Mouse (Mus musculus): ENCODE measurements around the gene Ric1.

DNA sequence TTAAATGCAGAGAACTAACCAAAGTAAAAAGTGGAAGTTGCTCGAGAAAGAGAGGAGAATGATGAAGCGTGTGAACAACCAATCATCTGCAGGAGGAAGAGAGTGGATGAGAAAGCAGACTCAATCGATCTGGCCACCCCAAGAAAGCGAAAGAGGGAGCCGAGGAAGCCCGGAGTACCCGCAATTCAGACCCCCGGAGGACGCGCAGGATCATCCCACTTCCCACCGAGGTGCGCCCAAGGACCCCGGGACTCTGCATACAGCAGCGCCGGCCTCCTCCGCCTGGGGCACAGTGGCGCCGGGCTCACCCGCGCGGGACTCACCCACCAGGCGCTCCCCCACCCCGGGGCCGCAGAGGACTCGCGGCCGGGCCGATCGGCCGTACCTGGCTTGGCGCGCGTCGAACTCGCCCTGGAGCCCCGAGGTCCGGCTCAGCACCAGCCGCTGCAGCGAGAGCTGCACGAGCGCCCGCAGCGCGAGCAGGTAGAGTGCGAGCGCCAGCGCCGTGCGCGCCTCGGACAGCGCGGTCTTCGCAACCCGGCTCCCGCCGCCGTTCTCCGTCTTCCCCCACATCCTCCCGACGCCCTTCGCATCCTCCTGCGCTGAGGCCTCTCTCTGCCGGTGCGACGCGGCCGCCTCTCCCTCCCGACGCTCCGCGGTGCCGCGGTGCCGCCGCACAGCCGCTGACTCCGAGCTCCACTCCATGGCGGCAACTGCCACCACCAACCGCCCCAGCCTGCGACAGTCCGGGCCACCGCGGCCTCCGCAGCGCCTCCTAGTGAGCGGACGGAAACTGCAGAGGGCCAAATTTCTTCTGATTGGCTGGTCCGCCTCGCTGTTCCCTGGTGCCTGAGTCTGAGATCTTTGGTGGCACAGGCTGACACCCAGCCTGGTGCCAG is 125.8 kb downstream of the Ric1 start, which contains the start of gene Ermp1:
- TF ChIP-seq POLR2A (IDR thresholded peaks at IDR 0.05; ENCODE audit: control insufficient read depth, low read depth, low read length) (peak; percentile 79), CTCF (IDR thresholded peaks at IDR 0.05; ENCODE audit: control insufficient read depth, insufficient read depth, insufficient replicate concordance, low read depth, low read length) (peak; percentile 79; the same call in 1 of the 2 replicates)

All from testis, adult 2 months (tissue).